Mouse (Mus musculus): ENCODE measurements around the gene Vmn2r121. TPM values are rescaled to one million over a fixed set of nuclear protein-coding genes. Genes with fewer than 3 reads are reported as not detected.

Vmn2r121 gene
- not detected in 2 replicates for polyA plus RNA-seq (2012; rRNA removed)

- Histone ChIP-seq H3K4me3 (ENCODE audit: insufficient read depth, low read length) (no peak within 1 kb of the TSS), H3K27ac (ENCODE audit: insufficient read depth, low read length) (no peak within 1 kb of the TSS), H3K4me1 (ENCODE audit: control insufficient read depth, insufficient read depth, low read length) (no peaks in the 10 kb centered on the region)
- TF ChIP-seq POLR2A (IDR thresholded peaks at IDR 0.05; ENCODE audit: extremely low read depth, insufficient read depth, low read length): no peak
- TF ChIP-seq CTCF (IDR thresholded peaks at IDR 0.05; ENCODE audit: extremely low read depth, insufficient read depth, low read length): no peak
Observed at GRCm38 (mm10) chrX:124135852-124136251, at the start of gene Vmn2r121. Gene Vmn2r121 (minus strand): TSS chrX:124135952.
